Mouse (Mus musculus) myocyte (in vitro differentiated cells): ENCODE measurements around the gene Pfpl. TPM values are rescaled to one million over a fixed set of nuclear protein-coding genes. Genes with fewer than 3 reads are reported as not detected.
A peak's percentile ranks its signal among the peaks of the same experiment; 100 is the strongest.

Experiments
- H3K27me3 ChIP-seq: one replicate; pipeline ENCODE4 v1.6.1; 2011; ENCODE audit not compliant: control insufficient read depth, insufficient read depth, insufficient read length
- H3K36me3 ChIP-seq: one replicate; pipeline ENCODE4 v1.6.1; 2011; ENCODE audit not compliant: control insufficient read depth, insufficient read depth
- H3K4me2 ChIP-seq: one replicate; pipeline ENCODE4 v1.6.1; 2011; ENCODE audit warnings: low read depth, control low read depth
- H3K4me3 ChIP-seq: one replicate; pipeline ENCODE4 v1.5.1; 2011; ENCODE audit warnings: mild to moderate bottlenecking, control low read depth, moderate library complexity
- H3K79me2 ChIP-seq: one replicate; pipeline ENCODE4 v1.6.1; 2011; ENCODE audit not compliant: control insufficient read depth, insufficient read depth
- H3ac ChIP-seq: one replicate; pipeline ENCODE4 v1.6.1; 2011; ENCODE audit not compliant: control insufficient read depth, insufficient read length
- CEBPB ChIP-seq: IDR thresholded peaks from 2 replicates; pipeline ENCODE4 v1.6.1; 2011; ENCODE audit warnings: mild to moderate bottlenecking, moderate library complexity; ENCODE audit not compliant: poor library complexity, insufficient read depth, severe bottlenecking
- E2F4 ChIP-seq: IDR thresholded peaks from one replicate; pipeline ENCODE4 v1.6.1; 2011; ENCODE audit warnings: mild to moderate bottlenecking, control low read depth, moderate library complexity; ENCODE audit not compliant: insufficient read depth
- MAX ChIP-seq: IDR thresholded peaks from one replicate; pipeline ENCODE4 v1.6.1; 2011; ENCODE audit warnings: low read depth, mild to moderate bottlenecking, control low read depth
- MYOD1 ChIP-seq, 3 experiments: IDR thresholded peaks; one replicate each; pipeline ENCODE4 v1.6.1; 2011; ENCODE audit warnings: control low read depth in 2 of 3, low read depth in 2 of 3, mild to moderate bottlenecking in 2 of 3, moderate library complexity in 1 of 3; ENCODE audit not compliant: insufficient read length in 2 of 3, control insufficient read depth in 1 of 3
- MYOG ChIP-seq, 3 experiments: IDR thresholded peaks; one replicate each; pipeline ENCODE4 v1.6.1; 2011; ENCODE audit warnings: control low read depth in 2 of 3, low read depth in 2 of 3, mild to moderate bottlenecking in 2 of 3; ENCODE audit not compliant: insufficient read length in 2 of 3, control insufficient read depth in 1 of 3, insufficient read depth in 1 of 3
- POLR2A ChIP-seq: IDR thresholded peaks from one replicate; pipeline ENCODE4 v1.6.1; 2011; ENCODE audit warnings: low read depth, mild to moderate bottlenecking, control low read depth, moderate library complexity; ENCODE audit not compliant: insufficient read length
- POLR2AphosphoS2 ChIP-seq: IDR thresholded peaks from one replicate; pipeline ENCODE4 v1.6.1; 2011; ENCODE audit warnings: low read depth, control low read depth; ENCODE audit not compliant: insufficient read length
- REST ChIP-seq: IDR thresholded peaks from one replicate; pipeline ENCODE4 v1.6.1; 2011; ENCODE audit warnings: mild to moderate bottlenecking, control low read depth, moderate library complexity; ENCODE audit not compliant: insufficient read depth, insufficient read length
- SRF ChIP-seq: IDR thresholded peaks from one replicate; pipeline ENCODE4 v1.6.1; 2011; ENCODE audit warnings: low read depth; ENCODE audit not compliant: control insufficient read depth, insufficient read length
- TCF12 ChIP-seq: IDR thresholded peaks from one replicate; pipeline ENCODE4 v1.6.1; 2011; ENCODE audit warnings: mild to moderate bottlenecking, control low read depth; ENCODE audit not compliant: poor library complexity, insufficient read depth, severe bottlenecking
- TCF3 ChIP-seq: IDR thresholded peaks from one replicate; pipeline ENCODE4 v1.6.1; 2011; ENCODE audit warnings: low read depth, control low read depth; ENCODE audit not compliant: insufficient read length
- USF1 ChIP-seq: IDR thresholded peaks from one replicate; pipeline ENCODE4 v1.6.1; 2011; ENCODE audit warnings: low read depth, mild to moderate bottlenecking, control low read depth, moderate library complexity
- polyA plus RNA-seq: library from polyadenylated mRNA; unstranded; fragments of >200 nt; fragmentation: generic; extraction: Trizol; gene quantifications from one replicate; pipeline ENCODE4 v1.2.1, GENCODE M21; 2012; ENCODE audit warnings: missing spikeins

The Pfpl gene
- 0.02 TPM for polyA plus RNA-seq

GRCm38 (mm10) chr19:12427605-12428004, at the start of gene Pfpl:
TSS of gene Pfpl (plus strand) at chr19:12427905.
- Histone ChIP-seq H3K27me3 (no peaks in the 10 kb centered on the region), H3K4me2 (peak within 1 kb of the TSS; percentile 39), H3ac (no peak within 1 kb of the TSS), H3K36me3 (no peaks in the 10 kb centered on the region), H3K4me3 (no peak within 1 kb of the TSS), H3K79me2 (no peaks in the 10 kb centered on the region)
- TF ChIP-seq POLR2AphosphoS2, result no peak
- no peak for TF ChIP-seq REST
- TF ChIP-seq MYOD1 (IDR thresholded peaks at IDR 0.05; ENCODE audit: control insufficient read depth in 1 of 3, insufficient read length in 2 of 3, low read depth in 2 of 3), result no peak
- no peak for TF ChIP-seq USF1
- TF ChIP-seq MAX, result no peak
- TF ChIP-seq POLR2A, result no peak
- TF ChIP-seq SRF, result no peak
- TF ChIP-seq TCF12, result no peak
- no peak for TF ChIP-seq TCF3
- no peak for TF ChIP-seq E2F4
- no peak for TF ChIP-seq CEBPB
- no peak for TF ChIP-seq MYOG (IDR thresholded peaks at IDR 0.05; ENCODE audit: control insufficient read depth in 1 of 3, insufficient read depth in 1 of 3, insufficient read length in 2 of 3, low read depth in 2 of 3)

DNA sequence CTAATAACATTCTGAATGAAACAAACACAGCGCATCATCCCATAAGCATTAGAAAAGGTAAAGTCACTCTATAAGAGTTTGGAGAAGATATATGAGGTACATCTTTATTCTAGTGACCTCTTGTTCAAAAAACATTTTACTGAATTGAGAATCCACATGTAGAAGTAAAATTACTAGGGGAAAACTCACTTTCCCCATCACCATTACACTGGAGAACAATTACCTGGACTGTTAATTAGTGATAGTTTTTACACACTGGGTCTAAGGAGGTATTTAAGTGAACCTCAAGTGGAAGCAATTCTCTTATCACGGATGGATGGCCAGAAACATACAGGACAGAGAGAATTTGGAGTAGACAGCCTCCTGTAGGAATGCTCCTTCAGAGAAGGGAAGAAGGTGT, 40.7 kb upstream of the Pfpl start, which contains the start of gene Olfr1440:
Gene Olfr1440 (plus strand): TSS at position 301 of the 400 bp plus-strand sequence.
- no peaks in the 10 kb centered on the region for H3K36me3 ChIP-seq
- TF ChIP-seq MAX, result no peak
- TF ChIP-seq POLR2AphosphoS2, result no peak
- no peak within 1 kb of the TSS for H3K4me2 ChIP-seq
- H3K4me3 ChIP-seq, result no peak within 1 kb of the TSS
- no peaks in the 10 kb centered on the region for H3K79me2 ChIP-seq
- H3K27me3 ChIP-seq, result no peaks in the 10 kb centered on the region
- no peak within 1 kb of the TSS for H3ac ChIP-seq

DNA sequence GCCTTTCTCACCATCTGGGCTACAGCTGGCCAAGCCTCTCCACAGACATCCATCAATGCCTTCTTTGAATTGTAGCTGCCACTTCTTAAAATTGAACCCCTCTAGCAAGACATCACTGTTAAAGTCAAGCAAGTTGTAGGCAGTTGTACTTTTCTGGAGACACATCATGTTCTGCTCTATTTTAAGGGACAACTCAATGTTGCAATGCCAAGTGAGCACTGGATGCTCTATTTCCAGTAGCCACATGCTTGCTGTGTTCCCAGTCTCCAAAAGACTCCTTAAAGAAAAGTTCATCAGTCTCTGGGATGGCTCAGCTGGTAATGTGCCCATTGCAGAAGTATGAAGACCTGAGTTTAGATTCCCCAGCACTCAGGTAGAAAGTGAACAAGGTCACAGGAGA, 14.0 kb upstream of the Pfpl start:
- no peak overlapping the region for H3ac ChIP-seq
- no peaks in the 10 kb centered on the region for H3K27me3 ChIP-seq
- no peak overlapping the region for H3K4me2 ChIP-seq
- no peaks in the 10 kb centered on the region for H3K79me2 ChIP-seq
- no peaks in the 10 kb centered on the region for H3K36me3 ChIP-seq
- TF ChIP-seq E2F4 (no peak), USF1 (no peak), CEBPB (no peak), SRF (no peak), MAX (no peak), MYOD1 (IDR thresholded peaks at IDR 0.05; ENCODE audit: control insufficient read depth in 1 of 3, insufficient read length in 2 of 3, low read depth in 2 of 3) (no peak), POLR2A (no peak), MYOG (IDR thresholded peaks at IDR 0.05; ENCODE audit: control insufficient read depth in 1 of 3, insufficient read depth in 1 of 3, insufficient read length in 2 of 3, low read depth in 2 of 3) (no peak)
- H3K4me3 ChIP-seq, result no peak overlapping the region

- Histone ChIP-seq H3K27me3 (no peaks in the 10 kb centered on the region), H3ac (no peak within 1 kb of the TSS)
Measured at GRCm38 (mm10) chr19:12417361-12417760, 10.3 kb upstream of the Pfpl start, which contains the start of gene Olfr1441. TSS of gene Olfr1441 (plus strand) at chr19:12417433.

DNA sequence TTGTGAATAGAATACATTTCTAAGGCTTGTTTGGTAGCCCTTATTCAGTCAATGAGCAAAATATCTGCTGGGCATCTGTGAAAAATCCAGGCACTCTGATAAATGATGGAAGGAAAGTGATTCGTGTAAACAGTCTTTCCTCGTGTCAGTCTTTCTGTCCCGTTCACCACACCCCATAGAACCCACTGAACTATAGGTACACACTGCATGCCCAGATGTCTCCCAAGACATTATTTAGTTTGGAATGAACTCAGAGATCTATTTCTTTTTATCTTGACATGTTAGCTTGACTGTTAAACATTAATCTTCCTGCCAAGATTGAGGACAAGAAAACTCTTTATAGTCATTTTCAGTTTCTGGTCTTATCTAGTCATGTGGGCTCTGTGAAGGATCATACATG, 9.4 kb upstream of the Pfpl start:
- TF ChIP-seq POLR2AphosphoS2, result no peak
- TF ChIP-seq USF1, result no peak
- no peak for TF ChIP-seq REST
- TF ChIP-seq E2F4, result no peak
- TF ChIP-seq MAX, result no peak
- no peak for TF ChIP-seq TCF3
- TF ChIP-seq TCF12, result no peak
- no peak for TF ChIP-seq CEBPB
- no peak for TF ChIP-seq SRF
- no peak for TF ChIP-seq POLR2A
- TF ChIP-seq MYOD1 (IDR thresholded peaks at IDR 0.05; ENCODE audit: control insufficient read depth in 1 of 3, insufficient read length in 2 of 3, low read depth in 2 of 3), result no peak
- no peak for TF ChIP-seq MYOG (IDR thresholded peaks at IDR 0.05; ENCODE audit: control insufficient read depth in 1 of 3, insufficient read depth in 1 of 3, insufficient read length in 2 of 3, low read depth in 2 of 3)
- no peak overlapping the region for H3K4me3 ChIP-seq
- H3ac ChIP-seq, result no peak overlapping the region
- no peak overlapping the region for H3K4me2 ChIP-seq
- no peaks in the 10 kb centered on the region for H3K79me2 ChIP-seq
- no peaks in the 10 kb centered on the region for H3K27me3 ChIP-seq
- no peaks in the 10 kb centered on the region for H3K36me3 ChIP-seq

More at GRCm38 (mm10) chr19:12417361-12417760, 10.3 kb upstream of the Pfpl start, which contains the start of gene Olfr1441:
- Histone ChIP-seq H3K79me2 (no peaks in the 10 kb centered on the region), H3K4me2 (no peak within 1 kb of the TSS), H3K36me3 (no peaks in the 10 kb centered on the region), H3K4me3 (no peak within 1 kb of the TSS)
- TF ChIP-seq MYOG (IDR thresholded peaks at IDR 0.05; ENCODE audit: control insufficient read depth in 1 of 3, insufficient read depth in 1 of 3, insufficient read length in 2 of 3, low read depth in 2 of 3) (no peak), POLR2AphosphoS2 (no peak), E2F4 (no peak), TCF3 (no peak), TCF12 (no peak), MAX (no peak), USF1 (no peak), POLR2A (no peak), MYOD1 (IDR thresholded peaks at IDR 0.05; ENCODE audit: control insufficient read depth in 1 of 3, insufficient read length in 2 of 3, low read depth in 2 of 3) (no peak), REST (no peak), SRF (no peak), CEBPB (no peak)
